Mouse (Mus musculus) liver, embryonic 13.5 days (tissue): ENCODE results near the gene Adgre5. TPM values are rescaled to one million over a fixed set of nuclear protein-coding genes. Genes with fewer than 3 reads are reported as not detected.
A peak's percentile ranks its signal among the peaks of the same experiment; 100 is the strongest.

ENCODE experiments used
- ATAC-seq: fragments of 200-750 bp; cut with Nextera tagmentation; 2 replicates; pipeline ENCODE4 v1.8.0; 2017; ENCODE audit warnings: low read depth, mild to moderate bottlenecking, moderate number of reproducible peaks, moderate library complexity
- DNase-seq: peaks from one replicate; pipeline ENCODE4 v3.0.0; 2022
- H3K27ac ChIP-seq: fragments of 300-500 bp; sonication (generic); 2 replicates; pipeline ENCODE4 v1.5.1; 2015; ENCODE audit warnings: moderate library complexity, mild to moderate bottlenecking, inconsistent platforms
- H3K27me3 ChIP-seq: fragments of 300-500 bp; sonication (generic); 2 replicates; pipeline ENCODE4 v1.6.1; 2015; ENCODE audit warnings: mild to moderate bottlenecking, inconsistent platforms
- H3K36me3 ChIP-seq: fragments of 300-500 bp; sonication (generic); 2 replicates; pipeline ENCODE4 v1.6.1; 2015; ENCODE audit warnings: mild to moderate bottlenecking, inconsistent platforms
- H3K4me1 ChIP-seq: fragments of 300-500 bp; sonication (generic); replicated peaks from 2 replicates; pipeline ENCODE4 v1.6.1; 2015; ENCODE audit warnings: inconsistent platforms
- H3K4me2 ChIP-seq: fragments of 300-500 bp; sonication (generic); 2 replicates; pipeline ENCODE4 v1.6.1; 2015; ENCODE audit warnings: inconsistent platforms, mild to moderate bottlenecking, moderate library complexity
- H3K4me3 ChIP-seq: fragments of 300-500 bp; sonication (generic); replicated peaks from 2 replicates; pipeline ENCODE4 v1.5.1; 2015; ENCODE audit warnings: mild to moderate bottlenecking, inconsistent platforms
- H3K9ac ChIP-seq: fragments of 300-500 bp; sonication (generic); 2 replicates; pipeline ENCODE4 v1.6.1; 2015; ENCODE audit warnings: mild to moderate bottlenecking, inconsistent platforms
- H3K9me3 ChIP-seq: fragments of 300-500 bp; sonication (generic); replicated peaks from 2 replicates; pipeline ENCODE4 v1.6.1; 2016; ENCODE audit warnings: inconsistent platforms
- WGBS: fragments of 180-500 bp; shearing (Covaris S2); methylation state at CpG from one replicate; pipeline ENCODE4 v1.1.7; 2015; ENCODE audit not compliant: insufficient replicate concordance; 5-methylcytosine and 5-hydroxymethylcytosine counted together
- polyA plus RNA-seq: library from polyadenylated mRNA; unstranded; fragments of >200 nt; fragmentation: Nextera tagmentation; extraction: Ambion mirVana; gene quantifications from 2 replicates; pipeline ENCODE4 v1.2.1, GENCODE M21; 2015

Adgre5 gene
- polyA plus RNA-seq, 1 experiment from 2014 or later = 8.9 TPM

DNA sequence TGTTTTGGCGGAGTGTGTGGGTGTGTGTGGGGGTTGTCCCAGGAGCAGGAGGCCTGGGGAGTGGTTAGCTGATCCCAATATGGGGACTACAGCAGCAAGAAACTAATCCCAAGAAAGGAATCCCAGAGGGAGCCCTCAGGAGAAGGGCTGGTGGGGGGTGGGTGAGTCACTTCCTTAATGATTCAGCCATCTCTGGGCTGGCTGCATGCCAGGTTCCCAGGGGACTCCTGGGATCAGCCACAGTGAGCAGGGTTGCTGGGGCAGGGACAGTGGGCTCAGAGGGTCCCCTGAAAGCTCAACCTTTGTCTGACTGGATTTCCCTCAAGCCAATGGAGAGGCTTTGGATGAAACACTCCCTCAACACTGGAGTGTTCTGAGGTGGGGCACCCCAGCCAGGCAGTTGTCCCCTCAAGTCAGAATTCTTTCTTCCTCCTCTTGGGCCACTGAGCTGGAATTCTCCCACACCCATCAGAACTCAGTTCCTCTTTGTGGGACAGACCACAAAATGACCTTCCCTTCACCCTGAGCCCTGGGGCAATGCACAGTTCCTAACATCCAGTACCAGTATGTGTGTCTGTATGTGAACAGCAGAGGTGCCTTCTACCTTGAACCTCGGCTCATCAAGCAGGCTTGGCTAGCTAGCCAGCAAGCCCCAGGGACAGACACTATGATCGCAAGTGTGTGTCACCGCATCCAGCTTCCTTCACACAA is 3.1 kb downstream of the Adgre5 start:
- H3K9ac ChIP-seq = no peak overlapping the region
- no peaks in the 10 kb centered on the region for H3K36me3 ChIP-seq
- no peak for DNase-seq
- peaks cover 10% of the 10 kb centered on the region; the same call in 1 of the 2 replicates for H3K27me3 ChIP-seq
- H3K9me3 ChIP-seq = peaks cover 4% of the 10 kb centered on the region; the same call in 1 of the 2 replicates
- 0 out of 2 replicates have a peak overlapping the region, but pooled peaks have one; percentile 14 for H3K27ac ChIP-seq
- ATAC-seq = no peak
- H3K4me3 ChIP-seq = no peak overlapping the region
- H3K4me1 ChIP-seq = peaks cover 55% of the 10 kb centered on the region
- peak overlapping the region; percentile 17; the same call in 1 of the 2 replicates for H3K4me2 ChIP-seq
- 45% methylated on average over 4 of the region's 4 CpGs for WGBS

DNA sequence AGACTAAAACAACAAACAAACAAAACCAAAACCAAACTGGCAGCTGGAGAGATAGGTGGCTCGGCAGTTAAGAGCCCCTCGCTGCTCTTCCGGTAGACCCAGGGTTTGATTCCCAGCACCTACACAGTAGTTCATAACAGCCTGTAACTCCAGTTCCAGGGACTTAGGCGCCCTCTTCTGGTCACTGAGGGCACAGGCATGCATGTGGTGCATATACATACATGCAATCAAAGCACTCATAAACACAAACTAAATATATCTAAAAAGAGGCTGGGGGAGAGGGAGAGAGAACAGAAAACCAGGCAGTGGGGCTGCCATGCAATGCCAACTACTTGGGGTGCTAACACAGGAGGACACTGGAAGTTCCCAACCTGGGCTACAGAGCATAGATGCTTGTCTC is 3.8 kb downstream of the Adgre5 start:
- Histone ChIP-seq H3K36me3 (no peaks in the 10 kb centered on the region), H3K4me2 (0 out of 2 replicates have a peak overlapping the region, but pooled peaks have one; percentile 14), H3K27me3 (peaks cover 10% of the 10 kb centered on the region; the same call in 1 of the 2 replicates), H3K4me3 (no peak overlapping the region), H3K4me1 (peaks cover 49% of the 10 kb centered on the region), H3K27ac (no peak overlapping the region), H3K9ac (no peak overlapping the region), H3K9me3 (peaks cover 4% of the 10 kb centered on the region; the same call in 1 of the 2 replicates)
- 82% methylated on average over 4 of the region's 4 CpGs for WGBS
- DNase-seq (no peak), ATAC-seq (no peak)

DNA sequence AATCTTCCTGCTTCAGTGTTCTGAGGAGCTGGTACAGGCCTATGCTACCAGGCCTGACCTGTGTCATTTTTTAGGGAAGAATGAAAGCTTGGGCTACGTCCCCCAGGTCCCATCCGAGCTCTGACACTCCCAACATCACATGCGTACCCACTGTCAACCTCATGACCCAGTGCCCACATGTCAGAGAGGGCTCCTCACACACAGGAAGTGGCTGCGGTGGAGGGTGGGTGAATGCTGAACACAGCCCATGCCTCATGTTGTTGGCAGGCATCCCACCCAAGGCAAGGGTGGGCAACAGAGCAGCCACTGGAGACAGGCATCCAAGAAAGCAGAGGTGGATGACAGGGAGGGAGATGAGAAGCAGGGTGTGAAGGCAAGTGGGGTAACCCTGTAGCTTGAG is 4.4 kb downstream of the Adgre5 start:
- DNase-seq (no peak), ATAC-seq (no peak)
- H3K9me3 ChIP-seq = peaks cover 4% of the 10 kb centered on the region; the same call in 1 of the 2 replicates
- H3K9ac ChIP-seq = no peak overlapping the region
- no peak overlapping the region for H3K4me3 ChIP-seq
- peaks cover 10% of the 10 kb centered on the region; the same call in 1 of the 2 replicates for H3K27me3 ChIP-seq
- H3K4me2 ChIP-seq = no peak overlapping the region
- no peak overlapping the region for H3K27ac ChIP-seq
- no peaks in the 10 kb centered on the region for H3K36me3 ChIP-seq
- WGBS = 69% methylated on average over 4 of the region's 4 CpGs
- H3K4me1 ChIP-seq = peaks cover 42% of the 10 kb centered on the region

DNA sequence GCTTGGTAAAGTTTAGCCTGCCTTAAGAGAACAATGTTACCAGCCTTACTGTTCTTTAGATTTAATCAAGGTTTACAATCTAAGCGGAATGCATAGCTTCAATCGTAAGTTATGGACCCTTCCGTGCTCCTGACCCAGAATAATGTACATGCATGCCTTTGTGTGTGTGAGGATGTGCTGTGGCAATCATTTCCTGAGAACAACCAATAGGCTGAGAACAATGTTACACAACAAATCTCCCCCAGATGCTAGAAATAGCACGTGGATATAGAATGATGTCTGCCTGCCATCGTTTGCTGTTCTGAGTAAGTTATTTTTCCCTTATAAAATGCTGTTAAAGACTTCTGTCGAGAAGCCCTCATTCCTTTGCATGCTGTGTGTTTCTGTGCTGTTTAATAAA is 8.2 kb downstream of the Adgre5 start:
- Histone ChIP-seq H3K4me1 (peaks cover 7% of the 10 kb centered on the region), H3K4me3 (no peak overlapping the region), H3K4me2 (no peak overlapping the region), H3K36me3 (peaks cover 7% of the 10 kb centered on the region), H3K9me3 (peaks cover 4% of the 10 kb centered on the region; the same call in 1 of the 2 replicates), H3K27ac (no peak overlapping the region), H3K27me3 (no peaks in the 10 kb centered on the region), H3K9ac (no peak overlapping the region)
- WGBS = 54% methylated on average over 6 of the region's 6 CpGs
- no peak for ATAC-seq
- no peak for DNase-seq

DNA sequence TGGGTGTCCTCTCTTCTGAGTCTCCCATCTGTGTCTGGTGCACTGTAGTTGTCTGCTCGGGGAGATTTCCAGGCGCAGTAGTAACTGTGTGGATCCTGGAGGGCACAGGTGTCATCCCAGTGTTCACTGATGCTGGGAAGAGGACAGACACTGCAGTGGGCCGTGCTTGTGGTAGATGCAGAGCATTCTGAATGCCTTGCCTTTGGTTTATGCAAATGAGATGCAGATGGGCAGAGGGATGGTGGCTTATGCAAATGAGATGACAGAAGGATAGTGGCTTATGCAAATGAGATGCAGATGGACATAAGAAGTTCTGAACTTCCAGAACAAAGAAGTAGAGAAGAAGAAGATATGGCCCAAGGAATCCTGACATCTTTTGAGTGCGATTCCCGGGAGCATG is 9.2 kb downstream of the Adgre5 start:
- 79% methylated on average over 5 of the region's 5 CpGs for WGBS
- peaks cover 10% of the 10 kb centered on the region for H3K36me3 ChIP-seq
- no peak overlapping the region for H3K9ac ChIP-seq
- no peak overlapping the region for H3K27ac ChIP-seq
- no peak for ATAC-seq
- H3K4me3 ChIP-seq = no peak overlapping the region
- no peak for DNase-seq
- no peak overlapping the region for H3K4me2 ChIP-seq
- H3K4me1 ChIP-seq = no peaks in the 10 kb centered on the region
- no peaks in the 10 kb centered on the region for H3K9me3 ChIP-seq
- H3K27me3 ChIP-seq = no peaks in the 10 kb centered on the region

DNA sequence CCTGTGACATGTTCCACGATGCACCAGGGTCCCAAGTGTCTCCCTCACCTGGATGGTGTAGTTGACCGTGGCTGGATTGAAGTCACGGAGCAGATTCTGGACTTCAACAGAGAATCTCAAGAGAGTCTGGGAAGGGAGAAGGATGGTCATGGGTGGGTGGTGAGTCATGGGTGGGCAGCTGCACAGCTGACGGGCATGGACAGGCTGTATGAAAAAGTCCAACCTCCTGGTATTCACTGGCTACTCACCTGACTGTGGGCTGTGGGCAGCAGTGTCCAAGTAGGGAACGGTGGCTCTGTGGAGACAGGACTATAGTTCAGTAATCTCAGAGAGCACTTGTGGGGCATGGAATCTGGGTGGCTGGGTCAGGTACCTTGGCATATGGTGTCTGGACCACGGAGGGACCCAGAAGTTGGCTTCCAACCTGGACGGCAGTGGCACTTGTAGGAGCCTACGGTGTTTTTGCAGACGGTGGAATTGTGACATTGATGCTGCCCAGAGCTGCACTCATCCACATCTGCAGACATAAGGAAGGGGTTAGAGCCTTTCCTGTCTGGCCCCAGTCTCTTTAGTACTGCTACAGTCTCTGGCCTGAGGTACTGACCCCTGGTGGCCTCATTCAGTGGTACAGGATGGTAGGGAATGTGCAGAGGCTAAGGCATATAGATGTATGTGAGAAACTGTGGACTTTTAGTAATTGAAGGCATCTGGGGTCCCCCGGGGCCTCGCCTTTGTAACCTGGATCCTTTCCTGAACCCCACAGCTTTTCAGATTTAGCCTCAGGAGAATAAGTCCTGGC is 11.9 kb downstream of the Adgre5 start:
- Histone ChIP-seq H3K9ac (no peak overlapping the region), H3K36me3 (peaks cover 32% of the 10 kb centered on the region), H3K4me2 (no peak overlapping the region), H3K9me3 (no peaks in the 10 kb centered on the region), H3K4me3 (no peak overlapping the region), H3K27ac (no peak overlapping the region), H3K27me3 (no peaks in the 10 kb centered on the region), H3K4me1 (peaks cover 5% of the 10 kb centered on the region)
- DNase-seq (peak; percentile 24), ATAC-seq (no peak)
- WGBS = 63% methylated on average over 11 of the region's 11 CpGs

DNA sequence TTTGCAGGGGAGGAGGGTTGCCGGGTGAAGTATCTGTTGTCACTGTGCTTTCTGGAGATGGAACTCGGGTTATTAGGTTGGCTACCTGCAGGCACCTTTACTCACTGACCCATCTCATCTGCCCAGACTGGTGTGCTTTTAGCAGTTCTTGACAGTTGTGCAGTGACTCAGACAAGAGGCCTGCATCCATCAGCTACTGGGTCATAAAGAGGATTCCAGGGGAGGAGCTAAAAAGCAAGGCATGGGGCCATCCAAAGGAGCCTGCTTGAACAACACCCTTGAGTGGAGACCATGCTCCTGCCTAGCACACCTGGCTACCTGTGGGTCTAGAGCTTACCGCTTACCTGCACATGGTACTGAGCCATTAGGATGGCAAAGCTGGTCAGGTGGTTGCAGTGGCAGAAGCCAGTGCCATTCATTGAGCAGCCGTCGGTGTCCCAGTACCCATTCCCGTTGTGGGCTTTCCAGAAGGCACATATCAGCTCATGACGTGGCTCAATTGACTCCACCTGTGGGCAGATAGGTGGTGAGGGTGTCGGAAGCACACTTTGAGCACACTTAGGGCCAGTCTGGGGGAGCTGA is 15.5 kb downstream of the Adgre5 start:
- Histone ChIP-seq H3K9ac (no peak overlapping the region), H3K4me1 (peaks cover 15% of the 10 kb centered on the region), H3K36me3 (peaks cover 66% of the 10 kb centered on the region), H3K27me3 (no peaks in the 10 kb centered on the region), H3K4me2 (no peak overlapping the region), H3K4me3 (no peak overlapping the region), H3K27ac (no peak overlapping the region), H3K9me3 (no peaks in the 10 kb centered on the region)
- DNase-seq = no peak
- ATAC-seq = no peak
- 83% methylated on average over 8 of the region's 8 CpGs for WGBS

DNA sequence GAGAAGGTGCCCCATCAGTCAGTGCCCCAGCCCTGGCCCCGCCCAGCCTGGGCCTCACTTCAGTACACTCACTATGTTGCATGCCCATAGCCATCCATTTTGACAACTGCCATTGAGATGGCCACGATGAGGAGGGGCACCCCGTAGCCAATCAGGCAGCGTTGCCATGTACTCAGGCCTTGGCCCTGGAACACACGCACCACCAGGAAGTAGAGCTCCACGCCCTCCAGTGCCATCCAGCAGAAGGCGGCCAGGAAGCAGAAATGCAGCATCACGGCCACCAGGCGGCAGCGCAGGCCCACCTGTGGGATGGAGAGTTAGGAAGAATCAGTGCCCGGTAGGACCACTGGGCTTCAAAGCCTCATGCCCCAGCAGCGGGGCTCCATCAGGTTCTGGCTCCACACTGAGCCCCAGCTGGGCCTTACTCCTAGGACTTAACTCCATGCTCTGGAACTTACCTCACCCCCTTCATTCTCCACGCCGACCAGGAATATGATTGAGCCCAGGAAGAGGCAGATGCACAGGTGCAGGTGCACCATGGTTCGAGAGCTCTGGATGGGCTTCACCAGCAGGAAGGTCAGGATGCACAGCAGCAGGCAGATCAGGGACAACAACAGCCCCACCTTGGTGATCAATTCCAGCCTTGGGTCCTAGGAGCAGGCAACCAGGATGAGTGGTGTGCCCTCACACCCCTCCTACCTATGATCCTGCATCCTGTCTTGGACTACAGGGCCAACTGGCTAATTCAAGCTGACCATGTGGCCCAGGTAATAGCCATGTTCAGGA is 16.2 kb downstream of the Adgre5 start:
- Histone ChIP-seq H3K27ac (0 out of 2 replicates have a peak overlapping the region, but pooled peaks have one; percentile 26), H3K36me3 (peaks cover 73% of the 10 kb centered on the region), H3K9ac (no peak overlapping the region), H3K4me2 (no peak overlapping the region), H3K4me1 (peaks cover 15% of the 10 kb centered on the region), H3K9me3 (no peaks in the 10 kb centered on the region), H3K4me3 (no peak overlapping the region), H3K27me3 (no peaks in the 10 kb centered on the region)
- 48% methylated on average over 15 of the region's 15 CpGs for WGBS
- DNase-seq (peak; percentile 59), ATAC-seq (peak; percentile 73)

DNA sequence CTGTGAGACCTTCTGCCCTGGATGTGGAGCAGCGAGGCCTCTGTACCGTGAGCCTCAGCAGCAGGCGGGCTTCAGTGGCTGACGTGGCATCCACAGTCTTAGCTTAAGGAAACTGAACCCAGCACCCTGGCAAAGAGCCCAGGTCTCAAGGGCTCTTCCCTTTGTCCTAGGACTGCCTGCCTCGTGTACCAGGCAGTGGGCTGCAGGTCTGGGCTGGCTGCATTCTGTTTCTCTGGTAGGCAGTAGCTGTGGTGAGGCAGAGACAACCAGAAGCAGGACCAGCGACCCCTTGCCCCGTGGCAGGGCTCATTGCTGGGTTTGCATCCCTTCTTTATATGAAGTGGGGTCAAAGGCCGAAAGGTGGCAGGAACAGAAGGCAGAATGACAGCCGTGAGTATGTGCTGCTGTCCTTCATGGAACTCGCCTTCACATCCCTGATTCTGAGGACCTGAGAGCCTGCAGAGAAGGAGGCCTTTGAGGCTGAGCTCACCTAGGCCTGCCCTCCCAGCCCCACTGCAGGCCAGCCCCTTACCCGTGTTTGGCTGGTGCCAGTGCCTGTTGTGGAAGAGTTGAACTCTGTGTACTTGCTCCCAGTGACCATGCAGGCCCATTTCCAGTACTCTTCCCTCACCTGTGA is 17.6 kb downstream of the Adgre5 start:
- no peak overlapping the region for H3K4me2 ChIP-seq
- H3K36me3 ChIP-seq = peaks cover 85% of the 10 kb centered on the region
- DNase-seq (no peak), ATAC-seq (no peak)
- H3K27ac ChIP-seq = no peak overlapping the region
- no peaks in the 10 kb centered on the region for H3K9me3 ChIP-seq
- no peak overlapping the region for H3K9ac ChIP-seq
- peaks cover 19% of the 10 kb centered on the region for H3K4me1 ChIP-seq
- H3K27me3 ChIP-seq = no peaks in the 10 kb centered on the region
- H3K4me3 ChIP-seq = no peak overlapping the region
- WGBS = 84% methylated on average over 11 of the region's 11 CpGs

DNA sequence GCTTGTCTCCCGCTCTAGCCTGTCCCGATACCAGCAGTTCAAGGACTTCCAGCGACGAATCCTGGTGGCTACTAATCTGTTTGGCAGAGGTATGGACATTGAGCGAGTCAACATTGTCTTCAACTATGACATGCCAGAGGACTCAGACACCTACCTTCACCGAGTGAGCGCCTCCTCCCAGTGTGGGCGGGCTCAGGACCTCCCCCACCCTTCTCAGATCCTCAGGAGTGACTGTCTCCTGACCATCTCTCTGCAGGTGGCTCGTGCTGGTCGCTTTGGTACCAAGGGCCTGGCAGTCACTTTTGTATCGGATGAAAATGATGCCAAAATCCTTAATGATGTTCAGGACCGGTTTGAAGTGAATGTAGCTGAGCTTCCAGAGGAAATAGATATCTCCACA is 18.5 kb downstream of the Adgre5 start:
- H3K9me3 ChIP-seq = no peaks in the 10 kb centered on the region
- peaks cover 78% of the 10 kb centered on the region for H3K36me3 ChIP-seq
- no peak overlapping the region for H3K27ac ChIP-seq
- H3K27me3 ChIP-seq = no peaks in the 10 kb centered on the region
- H3K4me2 ChIP-seq = no peak overlapping the region
- WGBS = 86% methylated on average over 12 of the region's 12 CpGs
- ATAC-seq (no peak), DNase-seq (no peak)
- no peak overlapping the region for H3K4me3 ChIP-seq
- H3K4me1 ChIP-seq = peaks cover 28% of the 10 kb centered on the region
- H3K9ac ChIP-seq = no peak overlapping the region
